Mouse (Mus musculus): ENCODE measurements around the gene Cbarp.

Cbarp gene

GRCm38 (mm10) chr10:80140666-80141035 is at the start of gene Cbarp:
TSS of gene Cbarp (minus strand) at chr10:80140835.
- DNase-seq (ENCODE audit: low read depth, low spot score) = no peak

GRCm38 (mm10) chr10:80189999-80190398 is 49.4 kb upstream of the Cbarp start:
- DNase-seq (ENCODE audit: low read depth, low spot score) = no peak

GRCm38 (mm10) chr10:80188453-80189024 is 47.9 kb upstream of the Cbarp start:
- DNase-seq (ENCODE audit: low read depth, low spot score) = no peak

GRCm38 (mm10) chr10:80187739-80188138 is 47.1 kb upstream of the Cbarp start:
- no peak for DNase-seq (ENCODE audit: low read depth, low spot score)

GRCm38 (mm10) chr10:80186649-80187048 is 46.0 kb upstream of the Cbarp start:
- DNase-seq (ENCODE audit: low read depth, low spot score) = no peak

- no peak for DNase-seq (ENCODE audit: low read depth, low spot score)
These were observed 41.9 kb upstream of the Cbarp start for GRCm38 (mm10) chr10:80182547-80182946.

GRCm38 (mm10) chr10:80180823-80181222 is 40.2 kb upstream of the Cbarp start:
- DNase-seq (ENCODE audit: low read depth, low spot score) = no peak

GRCm38 (mm10) chr10:80180288-80180687 is 39.7 kb upstream of the Cbarp start:
- DNase-seq (ENCODE audit: low read depth, low spot score) = no peak

GRCm38 (mm10) chr10:80179068-80180051 is 38.7 kb upstream of the Cbarp start, which contains the start of gene Efna2:
TSS of gene Efna2 (plus strand) at chr10:80179482.
- DNase-seq (ENCODE audit: low read depth, low spot score) = no peak

- DNase-seq (ENCODE audit: low read depth, low spot score) = no peak
These were observed 37.0 kb upstream of the Cbarp start for GRCm38 (mm10) chr10:80177441-80178279.

- DNase-seq (ENCODE audit: low read depth, low spot score) = no peak
These were observed 35.7 kb upstream of the Cbarp start for GRCm38 (mm10) chr10:80176270-80176834.

- DNase-seq (ENCODE audit: low read depth, low spot score) = no peak
These were observed 35.1 kb upstream of the Cbarp start for GRCm38 (mm10) chr10:80175536-80176269.

- no peak for DNase-seq (ENCODE audit: low read depth, low spot score)
These were observed 34.1 kb upstream of the Cbarp start for GRCm38 (mm10) chr10:80174705-80175104.

GRCm38 (mm10) chr10:80173955-80174640 is 33.5 kb upstream of the Cbarp start:
- DNase-seq (ENCODE audit: low read depth, low spot score) = no peak

- DNase-seq (ENCODE audit: low read depth, low spot score) = no peak
These were observed 32.7 kb upstream of the Cbarp start for GRCm38 (mm10) chr10:80173358-80173757.

GRCm38 (mm10) chr10:80172527-80173292 is 32.1 kb upstream of the Cbarp start, which contains the start of gene 1600002K03Rik:
TSS of gene 1600002K03Rik (plus strand) at chr10:80172944.
- peak; percentile 92 for DNase-seq (ENCODE audit: low read depth, low spot score)

GRCm38 (mm10) chr10:80171760-80172526 is 31.3 kb upstream of the Cbarp start:
- DNase-seq (ENCODE audit: low read depth, low spot score) = no peak

GRCm38 (mm10) chr10:80171252-80171651 is 30.6 kb upstream of the Cbarp start:
- DNase-seq (ENCODE audit: low read depth, low spot score) = no peak

- DNase-seq (ENCODE audit: low read depth, low spot score) = no peak
These were observed 30.0 kb upstream of the Cbarp start for GRCm38 (mm10) chr10:80170601-80171021.

Measured in brain, embryonic 18.5 days (tissue).